Mouse (Mus musculus) kidney, postnatal 0 days (tissue): ENCODE measurements around the gene Alkbh7. TPM values are rescaled to one million over a fixed set of nuclear protein-coding genes. Genes with fewer than 3 reads are reported as not detected.

Source experiments
- ATAC-seq: fragments of 200-750 bp; cut with Nextera tagmentation; replicated peaks from 2 replicates; pipeline ENCODE4 v1.8.0; 2017; ENCODE audit warnings: low read depth, moderate number of reproducible peaks, moderate TSS enrichment, moderate library complexity; ENCODE audit not compliant: low FRiP score
- DNase-seq: peaks from one replicate; pipeline ENCODE4 v3.0.0-alpha.2; 2016; ENCODE audit warnings: low spot score
- H3K27ac ChIP-seq: fragments of 300-500 bp; sonication (generic); 2 replicates; pipeline ENCODE4 v1.5.1; 2014; ENCODE audit warnings: mild to moderate bottlenecking
- H3K27me3 ChIP-seq: fragments of 300-500 bp; sonication (generic); 2 replicates; pipeline ENCODE4 v1.6.1; 2014; ENCODE audit warnings: low read length, mixed read lengths; ENCODE audit not compliant: insufficient read depth
- H3K36me3 ChIP-seq: fragments of 300-500 bp; sonication (generic); 2 replicates; pipeline ENCODE4 v1.6.1; 2014; ENCODE audit warnings: low read length, mixed read lengths; ENCODE audit not compliant: insufficient read depth
- H3K4me1 ChIP-seq: fragments of 300-500 bp; sonication (generic); replicated peaks from 2 replicates; pipeline ENCODE4 v1.6.1; 2014; ENCODE audit warnings: antibody characterized with exemption, low read length, mixed read lengths; ENCODE audit not compliant: insufficient read depth
- H3K4me2 ChIP-seq: fragments of 300-500 bp; sonication (generic); 2 replicates; pipeline ENCODE4 v1.6.1; 2014; ENCODE audit warnings: mild to moderate bottlenecking, low read length, moderate library complexity, mixed read lengths
- H3K4me3 ChIP-seq: fragments of 300-500 bp; sonication (generic); replicated peaks from 2 replicates; pipeline ENCODE4 v1.5.1; 2014; ENCODE audit warnings: low read depth, low read length
- H3K9ac ChIP-seq: fragments of 300-500 bp; sonication (generic); 2 replicates; pipeline ENCODE4 v1.6.1; 2014; ENCODE audit warnings: low read depth, low read length
- H3K9me3 ChIP-seq: fragments of 300-500 bp; sonication (generic); replicated peaks from 2 replicates; pipeline ENCODE4 v1.6.1; 2016; ENCODE audit warnings: low read length, inconsistent platforms, mixed read lengths
- CTCF ChIP-seq: IDR thresholded peaks from 2 replicates; pipeline ENCODE4 v1.5.1; 2016; ENCODE audit warnings: antibody characterized with exemption, low read depth, mild to moderate bottlenecking, moderate library complexity
- WGBS: fragments of 180-500 bp; shearing (Covaris S2); extraction: QIAGEN DNeasy Blood & Tissue Kit; methylation state at CpG from one replicate; pipeline ENCODE4 v1.1.7; 2014; 5-methylcytosine and 5-hydroxymethylcytosine counted together
- polyA plus RNA-seq: library from polyadenylated mRNA; unstranded; fragments of >200 nt; fragmentation: Nextera tagmentation; extraction: Ambion mirVana; gene quantifications from 2 replicates; pipeline ENCODE4 v1.2.1, GENCODE M21; 2015

Gene Alkbh7
- polyA plus RNA-seq, 1 experiment from 2014 or later: 65.7 TPM

DNA sequence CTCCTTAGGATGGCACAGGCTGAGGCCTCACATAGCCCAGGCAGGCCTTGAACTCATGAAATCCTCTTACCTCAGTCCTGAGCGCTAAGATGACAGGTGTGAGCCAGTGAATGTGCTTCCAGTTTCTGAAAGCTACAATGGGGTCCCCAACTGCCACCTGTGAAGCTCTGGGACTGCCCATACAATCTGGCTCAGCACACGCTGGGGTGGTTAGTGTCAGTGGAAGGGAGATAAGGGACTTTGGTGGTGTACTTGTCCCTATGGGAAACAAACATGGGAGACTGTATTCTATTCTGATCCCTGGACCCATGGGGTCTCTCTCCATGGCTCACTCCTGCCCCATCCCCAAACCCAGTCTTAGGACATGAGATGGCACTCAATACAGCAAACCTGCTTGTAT is 22.6 kb downstream of the Alkbh7 start:
- H3K9me3 ChIP-seq: no peaks in the 10 kb centered on the region
- ATAC-seq (no peak; the same call in 1 of the 2 replicates), DNase-seq (no peak)

DNA sequence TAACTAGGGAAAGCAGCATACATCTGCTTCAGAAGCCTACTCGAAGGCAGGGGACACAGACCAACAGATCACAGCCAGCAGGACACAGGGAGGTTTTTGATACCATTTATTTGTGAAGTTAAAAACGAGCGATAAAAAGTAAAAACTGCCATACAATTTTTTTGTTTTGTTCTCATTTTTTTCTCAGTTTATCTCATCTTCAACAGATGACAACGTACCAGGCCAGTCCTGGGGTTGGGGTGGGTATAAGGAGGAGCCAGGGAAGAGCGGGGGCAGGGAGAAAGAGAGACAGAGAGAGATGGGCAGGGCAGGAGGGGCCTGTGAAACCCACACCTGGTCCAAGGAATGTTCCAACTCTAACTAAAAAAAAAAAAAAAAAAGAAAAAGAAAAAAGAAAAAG is 23.8 kb downstream of the Alkbh7 start:
- no peak for DNase-seq
- Histone ChIP-seq H3K27me3 (no peaks in the 10 kb centered on the region), H3K4me3 (no peak overlapping the region), H3K27ac (no peak overlapping the region), H3K36me3 (peaks cover 52% of the 10 kb centered on the region), H3K4me2 (no peak overlapping the region), H3K4me1 (no peaks in the 10 kb centered on the region), H3K9me3 (no peaks in the 10 kb centered on the region), H3K9ac (no peak overlapping the region)
- ATAC-seq: no peak
- WGBS: 92% methylated on average over 5 of the region's 5 CpGs
- TF ChIP-seq CTCF: no peak

More for the DNA sequence above, 22.6 kb downstream of the Alkbh7 start:
- Histone ChIP-seq H3K4me3 (no peak overlapping the region), H3K9ac (no peak overlapping the region), H3K36me3 (peaks cover 40% of the 10 kb centered on the region), H3K27me3 (no peaks in the 10 kb centered on the region), H3K27ac (no peak overlapping the region), H3K4me2 (no peak overlapping the region), H3K4me1 (no peaks in the 10 kb centered on the region)
- 79% methylated on average over 2 of the region's 2 CpGs for WGBS
- TF ChIP-seq CTCF: no peak

DNA sequence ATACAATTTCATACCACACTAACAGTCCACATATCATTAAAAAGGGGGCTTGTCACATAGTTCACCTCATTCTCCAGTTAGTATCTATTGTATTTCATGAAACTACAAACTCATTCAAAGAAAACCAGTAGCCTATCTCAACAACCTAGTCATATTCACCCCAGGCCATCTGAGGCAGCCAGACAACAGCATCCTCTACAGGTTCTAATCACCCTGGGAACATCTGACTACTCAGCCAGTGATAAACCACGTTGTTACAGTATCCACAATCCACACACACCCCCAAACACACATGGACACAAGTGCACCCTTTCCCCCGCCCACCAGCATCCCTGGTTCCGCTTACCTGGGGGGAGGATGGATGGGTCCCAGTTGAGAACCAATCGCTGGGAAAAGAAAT is 30.3 kb downstream of the Alkbh7 start:
- H3K4me3 ChIP-seq: no peak overlapping the region
- no peak overlapping the region for H3K9ac ChIP-seq
- no peaks in the 10 kb centered on the region for H3K9me3 ChIP-seq
- ATAC-seq (no peak), DNase-seq (no peak)
- H3K27me3 ChIP-seq: no peaks in the 10 kb centered on the region
- H3K36me3 ChIP-seq: peaks cover 54% of the 10 kb centered on the region
- no peak overlapping the region for H3K27ac ChIP-seq
- no peak for TF ChIP-seq CTCF
- WGBS: 89% methylated on average over 4 of the region's 4 CpGs
- H3K4me2 ChIP-seq: no peak overlapping the region
- H3K4me1 ChIP-seq: peaks cover 12% of the 10 kb centered on the region; the same call in 1 of the 2 replicates

DNA sequence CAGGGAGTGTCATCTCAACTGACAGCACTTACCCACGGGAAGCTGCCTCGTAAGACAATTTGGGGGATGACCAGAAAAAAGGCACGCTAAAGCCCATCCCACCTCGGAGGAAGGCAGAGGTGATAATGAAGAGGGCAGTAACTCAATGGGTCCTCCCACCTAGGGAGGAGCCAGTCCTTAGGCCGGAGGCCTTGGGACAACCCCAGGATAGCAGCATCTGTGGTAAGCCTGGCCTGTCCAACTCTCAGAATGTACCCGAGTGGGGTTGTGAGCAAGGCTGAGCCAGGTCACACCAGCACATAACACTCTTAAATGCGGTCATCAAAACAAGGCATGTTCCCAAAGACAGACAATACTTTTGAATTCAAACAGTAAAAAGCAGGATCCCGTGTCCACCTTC is 32.6 kb downstream of the Alkbh7 start:
- H3K4me3 ChIP-seq: peak overlapping the region; percentile 92
- H3K9me3 ChIP-seq: no peaks in the 10 kb centered on the region
- H3K4me1 ChIP-seq: peaks cover 13% of the 10 kb centered on the region; the same call in 1 of the 2 replicates
- H3K27ac ChIP-seq: no peak overlapping the region
- H3K27me3 ChIP-seq: no peaks in the 10 kb centered on the region
- H3K4me2 ChIP-seq: peak overlapping the region; percentile 89
- TF ChIP-seq CTCF: no peak
- WGBS: 17% methylated on average over 8 of the region's 8 CpGs
- peak overlapping the region; percentile 99 for H3K9ac ChIP-seq
- DNase-seq (no peak), ATAC-seq (no peak)
- peaks cover 32% of the 10 kb centered on the region for H3K36me3 ChIP-seq

DNA sequence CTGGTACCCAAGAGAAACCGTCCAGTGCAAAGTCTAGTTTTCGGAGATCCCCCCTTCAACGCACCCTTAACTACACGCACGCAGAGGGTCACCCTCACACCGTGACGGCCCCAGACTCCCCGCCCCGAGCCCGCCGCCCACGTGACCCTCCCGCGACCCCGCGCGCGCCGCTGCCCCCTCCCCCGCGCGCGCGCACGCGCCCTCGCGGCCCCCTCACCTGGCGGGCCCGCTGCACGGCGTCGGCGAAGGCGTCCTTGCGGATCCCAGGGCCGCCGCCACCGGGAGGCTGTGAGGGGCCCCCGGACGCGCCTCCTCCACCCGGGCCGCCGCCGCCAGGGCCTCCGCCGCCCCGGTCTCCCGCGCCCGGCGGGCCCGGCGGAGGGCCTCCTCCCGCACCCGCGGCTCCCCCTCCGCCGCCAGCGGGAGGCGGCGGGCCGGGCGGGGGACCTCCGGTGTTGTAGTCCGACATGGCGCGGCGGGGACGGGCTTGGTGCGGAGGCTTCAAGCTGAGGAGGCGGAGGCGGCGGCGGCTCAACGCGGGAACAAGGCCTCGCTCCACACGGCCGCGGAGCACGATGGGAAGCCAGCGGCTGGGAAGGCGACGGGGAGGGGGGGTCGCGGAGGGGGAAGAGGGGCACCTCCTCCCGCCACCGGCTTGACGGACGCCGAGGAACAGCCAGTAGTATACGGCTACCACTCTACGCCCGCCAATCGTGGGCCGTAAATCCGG is 34.0 kb downstream of the Alkbh7 start, which contains the start of gene Khsrp:
Gene Khsrp, minus strand, starts transcription at position 592 of the 730 bp plus-strand sequence.
- Histone ChIP-seq H3K9ac (peak within 1 kb of the TSS; percentile 99), H3K27ac (peak within 1 kb of the TSS; percentile 93), H3K36me3 (peaks cover 20% of the 10 kb centered on the region; the same call in 1 of the 2 replicates), H3K4me1 (peaks cover 13% of the 10 kb centered on the region; the same call in 1 of the 2 replicates), H3K9me3 (no peaks in the 10 kb centered on the region), H3K4me2 (peak within 1 kb of the TSS; percentile 89), H3K27me3 (no peaks in the 10 kb centered on the region), H3K4me3 (peak within 1 kb of the TSS; percentile 92)
- ATAC-seq (no peak), DNase-seq (no peak)
- under 1% methylated on average over 81 of the region's 99 CpGs for whole genome bisulfite sequencing
- TF ChIP-seq CTCF: no peak

DNA sequence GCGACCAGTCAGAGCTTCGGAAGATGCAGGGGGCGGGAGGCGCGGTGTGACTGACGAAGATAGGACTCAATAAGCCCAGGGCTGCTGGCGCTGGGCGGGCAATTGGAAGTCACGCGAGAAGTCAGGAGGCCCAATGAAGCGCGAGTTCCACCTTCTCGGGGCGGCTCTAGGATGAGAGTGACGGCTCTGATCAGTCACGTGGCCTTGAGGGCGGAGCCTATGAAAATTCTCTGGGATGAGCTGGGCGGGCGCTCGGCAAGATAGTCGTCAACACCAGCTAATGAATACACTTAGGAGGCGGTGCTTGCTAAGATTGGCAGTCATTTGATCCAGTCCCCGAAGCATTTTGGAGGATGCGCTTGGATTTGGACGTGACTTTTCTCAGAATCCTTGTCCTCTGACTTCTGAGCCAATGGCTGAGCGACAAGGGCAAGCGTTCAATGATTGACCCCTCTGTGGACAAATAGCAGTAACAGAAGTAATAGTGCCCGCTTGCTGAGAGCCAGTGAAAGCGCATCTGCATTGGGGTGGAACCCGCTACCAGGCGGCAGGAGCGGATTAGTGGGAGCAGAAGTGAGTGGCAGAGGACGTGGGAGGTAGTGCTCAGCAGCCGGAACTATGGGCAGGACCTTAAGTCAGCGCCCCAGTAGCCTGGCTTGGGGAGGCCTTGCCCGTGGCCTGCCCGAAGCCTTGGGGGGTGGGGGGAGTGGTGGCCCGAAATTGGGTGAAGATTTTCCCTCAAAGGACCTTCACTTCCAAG is 34.7 kb downstream of the Alkbh7 start:
- Histone ChIP-seq H3K27ac (peak overlapping the region; percentile 76), H3K27me3 (no peaks in the 10 kb centered on the region), H3K9ac (peak overlapping the region; percentile 49; the same call in 1 of the 2 replicates), H3K4me2 (peak overlapping the region; percentile 46), H3K4me3 (peak overlapping the region; percentile 22), H3K4me1 (peaks cover 13% of the 10 kb centered on the region; the same call in 1 of the 2 replicates), H3K9me3 (no peaks in the 10 kb centered on the region), H3K36me3 (peaks cover 14% of the 10 kb centered on the region; the same call in 1 of the 2 replicates)
- peak; percentile 98 for ATAC-seq
- TF ChIP-seq CTCF: peak; percentile 16; the same call in 1 of the 2 replicates
- under 1% methylated on average over 38 of the region's 38 CpGs for WGBS
- DNase-seq: peak; percentile 100
